Mouse (Mus musculus): ENCODE measurements around the gene AI854703. TPM values are rescaled to one million over a fixed set of nuclear protein-coding genes. Genes with fewer than 3 reads are reported as not detected.
A peak's percentile ranks its signal among the peaks of the same experiment; 100 is the strongest.
"Not testable (repeated sequence)": the region's sequence is repeated elsewhere in the genome, so short reads cannot be mapped to it uniquely, and the experiment has no call there.

Gene AI854703
- total RNA-seq, 2 experiments from 2014 or later: 0.40 to 0.45 TPM

DNA sequence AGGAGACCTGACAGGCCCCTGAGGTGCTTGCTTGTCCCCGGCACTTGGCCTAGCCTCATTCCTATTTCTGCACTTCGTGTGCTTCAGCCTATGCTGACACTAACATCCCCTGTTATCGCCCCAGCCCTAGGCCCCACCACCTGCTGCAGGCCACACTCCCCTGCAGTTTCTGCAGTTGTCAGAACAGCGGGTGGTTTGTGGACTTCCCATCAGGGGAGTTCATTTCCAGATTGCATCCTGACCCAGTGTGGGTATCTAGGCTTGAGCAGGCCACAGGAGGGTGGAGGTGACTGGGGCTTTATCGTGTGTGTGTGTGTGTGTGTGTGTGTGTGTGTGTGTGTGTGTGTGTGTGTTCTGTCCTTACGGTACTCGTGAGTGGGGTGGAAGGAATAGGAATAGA lies 17.1 kb upstream of the AI854703 start:
- intact Hi-C loops (cut with DNase I; ENCODE audit: low total_unique reads): no loop called here
- DNase-seq: no peak

- intact Hi-C loops (cut with DNase I; ENCODE audit: low total_unique reads): loop anchor here (2.0 kb wide), 1 partner anchor 30 kb away; no protein-coding TSS in a partner anchor
- DNase-seq: no peak
Observed at GRCm38 (mm10) chr6:48610657-48611056, 15.9 kb upstream of the AI854703 start.

- intact Hi-C loops (cut with DNase I; ENCODE audit: low total_unique reads): no loop called here
- no peak for DNase-seq
Observed at GRCm38 (mm10) chr6:48613464-48613863, 13.1 kb upstream of the AI854703 start.

GRCm38 (mm10) chr6:48614756-48615155 lies 11.8 kb upstream of the AI854703 start:
- no peak for DNase-seq
- intact Hi-C loops (cut with DNase I; ENCODE audit: low total_unique reads): no loop called here

GRCm38 (mm10) chr6:48620031-48620430 lies 6.5 kb upstream of the AI854703 start:
- DNase-seq: no peak
- intact Hi-C loops (cut with DNase I; ENCODE audit: low total_unique reads): no loop called here

DNA sequence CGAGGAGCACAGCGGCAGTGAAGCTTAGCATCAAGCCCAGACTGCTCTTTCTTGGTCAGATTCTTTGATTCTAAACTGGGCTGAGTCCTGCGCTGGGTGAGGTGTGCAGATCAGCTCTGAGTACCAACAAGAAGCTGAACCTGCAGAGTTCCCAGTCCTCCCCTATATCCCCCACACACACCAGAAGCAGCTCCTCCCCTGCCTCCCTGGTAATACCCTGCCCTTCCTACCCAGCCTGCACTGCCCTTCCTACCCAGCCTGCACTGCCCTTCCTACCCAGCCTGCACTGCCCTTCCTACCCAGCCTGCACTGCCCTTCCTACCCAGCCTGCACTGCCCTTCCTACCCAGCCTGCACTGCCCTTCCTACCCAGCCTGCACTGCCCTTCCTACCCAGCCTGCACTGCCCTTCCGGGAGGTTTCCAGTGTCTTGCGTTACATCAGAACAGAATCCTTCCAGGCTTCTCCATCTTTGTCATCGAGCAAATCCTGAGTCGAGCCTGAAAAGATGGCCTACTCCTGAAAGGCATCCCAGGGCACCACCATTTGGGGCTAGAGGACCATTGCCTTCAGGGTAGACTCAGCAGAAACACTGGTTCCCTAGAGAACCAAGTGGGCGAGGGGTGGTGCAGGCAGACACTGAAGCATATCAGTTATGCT lies 4.2 kb upstream of the AI854703 start:
- DNase-seq; intact Hi-C loops (cut with DNase I; ENCODE audit: low total_unique reads): not testable (repeated sequence)

GRCm38 (mm10) chr6:48623460-48623859 lies 3.1 kb upstream of the AI854703 start:
- intact Hi-C loops (cut with DNase I; ENCODE audit: low total_unique reads): no loop called here
- no peak for DNase-seq

- intact Hi-C loops (cut with DNase I; ENCODE audit: low total_unique reads): no loop called here
- peak; percentile 55 for DNase-seq
Observed at GRCm38 (mm10) chr6:48626984-48627383, 420 bp downstream of the AI854703 start.

DNA sequence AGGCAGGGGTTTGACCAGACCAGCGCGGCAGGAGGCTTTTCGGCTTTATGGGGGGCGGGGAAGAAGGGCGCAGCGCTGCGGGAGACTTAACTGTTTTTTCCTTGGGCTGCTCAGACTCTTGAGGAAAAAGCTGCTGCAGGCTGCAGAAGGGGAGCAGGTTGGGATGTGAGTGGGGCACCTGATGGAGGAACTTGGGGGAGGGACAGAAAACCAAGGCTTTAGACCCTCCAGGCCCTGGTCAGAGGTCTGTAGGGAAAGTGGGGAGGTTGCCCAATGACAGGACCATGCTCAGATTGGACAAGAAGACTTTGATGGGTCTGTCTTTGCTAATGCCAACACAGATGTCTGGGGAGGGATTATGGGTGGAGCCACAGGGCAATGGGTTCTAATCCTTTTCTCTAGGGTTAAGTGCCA lies 954 bp downstream of the AI854703 start:
- intact Hi-C loops (cut with DNase I; ENCODE audit: low total_unique reads): no loop called here
- no peak for DNase-seq

DNA sequence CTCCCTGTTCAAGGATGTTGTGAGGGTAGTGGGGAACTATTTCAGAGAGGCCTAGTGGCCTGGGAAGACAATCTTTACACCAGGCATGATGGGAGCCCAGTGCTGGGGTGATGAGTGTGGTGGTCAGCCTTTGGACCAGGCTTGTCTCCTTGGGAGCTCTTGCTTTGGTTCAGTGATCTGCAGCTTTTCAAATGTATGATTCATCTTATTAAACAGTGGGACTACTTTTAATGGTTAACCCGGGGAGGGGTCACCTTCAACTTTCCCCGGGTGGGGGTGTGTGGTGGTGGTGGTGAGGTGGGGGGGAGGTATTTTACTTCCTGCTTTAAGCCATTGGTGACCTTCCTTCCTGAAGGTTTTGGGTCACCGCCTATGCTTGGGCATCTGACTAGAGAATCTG lies 1.8 kb downstream of the AI854703 start:
- DNase-seq: no peak
- intact Hi-C loops (cut with DNase I; ENCODE audit: low total_unique reads): no loop called here

- no peak for DNase-seq
- intact Hi-C loops (cut with DNase I; ENCODE audit: low total_unique reads): no loop called here
Observed at GRCm38 (mm10) chr6:48628808-48629660, 2.5 kb downstream of the AI854703 start.

- intact Hi-C loops (cut with DNase I; ENCODE audit: low total_unique reads): no loop called here
Observed at GRCm38 (mm10) chr6:48629661-48630034, 3.1 kb downstream of the AI854703 start.

GRCm38 (mm10) chr6:48630831-48631230 lies 4.3 kb downstream of the AI854703 start:
- intact Hi-C loops (cut with DNase I; ENCODE audit: low total_unique reads): no loop called here

More at GRCm38 (mm10) chr6:48629661-48630034, 3.1 kb downstream of the AI854703 start:
- DNase-seq: no peak

DNA sequence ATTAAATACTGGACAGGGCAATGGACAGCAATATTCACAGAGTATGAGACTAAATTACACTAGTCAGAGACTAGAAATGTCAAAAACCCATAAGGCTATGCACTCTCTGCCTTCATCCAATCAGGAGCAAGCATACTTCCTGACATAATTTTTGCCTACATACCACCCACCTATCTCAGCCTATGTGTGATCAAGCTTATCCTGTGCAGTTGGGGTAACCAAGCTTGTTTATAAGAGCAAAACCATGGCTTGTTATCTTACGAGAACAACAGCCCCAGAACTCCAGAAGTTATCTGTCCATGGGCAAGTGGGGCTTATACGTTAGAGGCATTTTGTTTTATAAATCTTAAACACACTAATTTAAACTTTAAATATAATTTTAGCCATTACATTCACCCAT lies 8.5 kb downstream of the AI854703 start:
- no peak for DNase-seq
- intact Hi-C loops (cut with DNase I; ENCODE audit: low total_unique reads): no loop called here

More at GRCm38 (mm10) chr6:48630831-48631230, 4.3 kb downstream of the AI854703 start:
- DNase-seq: no peak

DNA sequence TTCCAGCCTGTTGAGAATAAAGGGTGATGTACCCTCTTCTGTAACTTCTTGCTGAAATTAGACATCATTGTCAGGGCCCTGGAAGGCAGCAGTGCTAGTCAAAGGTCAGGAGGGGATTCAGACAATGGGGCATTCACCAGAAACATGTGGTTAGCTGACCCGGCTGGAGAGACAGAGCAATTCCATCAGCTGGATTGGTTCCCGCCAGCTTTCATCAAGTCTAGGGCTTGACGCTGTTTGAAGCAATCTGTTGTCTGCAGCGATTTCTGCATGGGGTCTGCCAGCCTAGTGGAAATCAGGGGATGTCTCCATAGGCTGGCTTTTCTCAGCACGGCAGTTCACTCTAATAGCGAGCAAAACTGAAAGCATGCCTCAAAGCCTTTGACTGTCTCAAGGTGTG lies 10.0 kb downstream of the AI854703 start:
- intact Hi-C loops (cut with DNase I; ENCODE audit: low total_unique reads): no loop called here
- DNase-seq: no peak

DNA sequence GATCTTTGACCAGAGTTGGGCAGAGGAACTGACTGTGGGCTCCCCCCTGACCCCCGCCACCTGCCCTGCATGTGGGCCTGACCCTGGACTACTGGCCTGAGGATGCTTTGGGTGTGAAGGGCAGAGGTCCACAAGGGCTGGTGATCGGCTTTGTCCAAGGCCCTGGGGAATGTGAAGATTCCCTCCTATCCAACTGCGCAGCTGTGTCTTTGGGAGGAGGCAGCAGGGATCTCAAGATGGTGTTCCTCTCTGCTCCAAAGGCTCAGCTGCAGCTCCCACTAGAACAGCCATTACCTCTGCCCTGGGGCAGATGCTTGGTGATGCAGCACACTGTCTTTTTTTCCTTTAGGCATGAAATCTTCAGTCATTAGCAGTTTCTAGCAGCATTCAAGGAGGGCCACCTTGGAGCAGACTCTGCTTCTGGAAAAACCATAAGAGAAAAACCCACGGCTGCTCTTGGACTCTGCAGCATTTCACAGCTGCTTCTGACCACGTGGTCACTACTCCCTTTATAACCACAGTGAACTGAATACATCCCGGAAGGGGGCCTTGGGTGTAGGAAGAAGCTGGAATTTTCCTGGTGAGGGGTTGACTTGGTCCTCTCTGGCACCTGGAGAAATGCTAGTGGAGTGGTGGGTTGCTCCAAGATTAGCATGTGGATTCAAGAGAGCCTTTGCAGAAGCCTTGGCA lies 11.4 kb downstream of the AI854703 start:
- intact Hi-C loops (cut with DNase I; ENCODE audit: low total_unique reads): no loop called here
- DNase-seq: no peak

DNA sequence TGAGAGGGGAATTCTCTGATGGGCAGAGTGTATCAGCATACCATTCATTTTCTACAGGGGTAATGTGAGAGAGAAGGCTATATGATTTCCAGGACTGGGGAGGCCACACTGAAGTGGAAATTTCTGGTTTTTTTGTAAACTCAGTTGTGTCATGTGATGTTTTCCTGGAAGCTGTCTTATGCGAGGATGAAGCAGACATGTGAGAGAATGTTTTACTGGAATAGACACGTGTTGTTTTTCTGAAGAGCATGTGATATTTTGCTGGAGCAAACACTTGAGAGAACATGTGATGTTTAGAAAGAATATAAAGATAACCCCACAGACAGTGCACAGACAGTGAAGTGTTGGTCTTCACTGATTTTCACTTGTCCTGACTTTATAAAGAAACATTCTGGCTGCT lies 12.0 kb downstream of the AI854703 start:
- no peak for DNase-seq
- intact Hi-C loops (cut with DNase I; ENCODE audit: low total_unique reads): no loop called here

- intact Hi-C loops (cut with DNase I; ENCODE audit: low total_unique reads): loop anchor here (2.0 to 10.0 kb wide), 4 partner anchors 31 to 467 kb away; partner anchors contain the start of gene Atp6v0e2
- DNase-seq: no peak
Observed at GRCm38 (mm10) chr6:48641391-48641790, 14.8 kb downstream of the AI854703 start.

DNA sequence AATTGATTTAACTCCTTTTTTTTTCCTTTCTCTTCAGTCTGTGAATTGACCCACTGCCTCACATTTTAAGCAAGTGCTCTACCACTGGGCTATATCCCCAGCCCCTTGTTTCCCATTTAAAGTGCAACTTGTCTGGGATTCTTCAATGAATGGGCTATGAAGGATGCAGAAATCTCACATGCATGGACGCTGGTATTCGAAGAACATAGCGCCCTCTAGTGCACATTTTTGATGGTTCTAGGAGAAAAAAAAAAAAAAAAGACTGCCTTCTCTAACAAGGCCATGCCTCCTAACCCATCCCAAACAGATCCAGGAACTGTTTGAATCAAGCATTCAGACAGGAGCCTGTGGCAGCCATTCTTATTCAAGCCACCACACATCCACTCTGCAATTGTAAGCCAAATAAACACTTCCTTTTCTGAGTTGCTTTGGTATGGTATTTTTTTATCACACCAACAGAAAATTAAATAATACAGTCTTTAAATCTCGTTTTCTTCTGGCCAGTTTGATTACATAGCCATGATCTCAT lies 16.3 kb downstream of the AI854703 start:
- DNase-seq: no peak

More for the DNA sequence above, 16.3 kb downstream of the AI854703 start:
- intact Hi-C loops (cut with DNase I; ENCODE audit: low total_unique reads): loop anchor here (5.0 to 10.0 kb wide), 3 partner anchors 61 to 468 kb away; partner anchors contain the start of gene Atp6v0e2

Data from gastrocnemius, postnatal 14 days (tissue).